Mouse (Mus musculus): Measurements from ENCODE around the gene Blvrb. TPM values are rescaled to one million over a fixed set of nuclear protein-coding genes. Genes with fewer than 3 reads are reported as not detected.

The Blvrb gene
- total and polyA plus RNA-seq, 3 experiments: 29.9 to 46.2 (median 31.7) TPM

- WGBS: 93% methylated on average over 1 of the region's 1 CpGs
These were observed 20.4 kb upstream of the Blvrb start for GRCm38 (mm10) chr7:27427387-27427786.

GRCm38 (mm10) chr7:27428002-27428401, 19.8 kb upstream of the Blvrb start:
- intact Hi-C loops (cut with DNase I): no loop called here
- TF ChIP-seq EP300 (IDR thresholded peaks at IDR 0.05; ENCODE audit: insufficient read depth, low read depth, low read length) (no peak), POLR2A (IDR thresholded peaks at IDR 0.05; ENCODE audit: insufficient read depth, low read depth, low read length) (no peak), CTCF (IDR thresholded peaks at IDR 0.05) (no peak)
- H3K36me3 ChIP-seq (ENCODE audit: control insufficient read depth, insufficient read depth, low read length): no peaks in the 10 kb centered on the region
- WGBS: 71% methylated on average over 11 of the region's 11 CpGs
- DNase-seq: no peak
- H3K4me3 ChIP-seq: no peak overlapping the region
- H3K27ac ChIP-seq: no peak overlapping the region
- H3K79me2 ChIP-seq (replicated peaks; ENCODE audit: control insufficient read depth, insufficient read depth, low read length): no peaks in the 10 kb centered on the region
- no peaks in the 10 kb centered on the region for H3K27me3 ChIP-seq (ENCODE audit: control insufficient read depth, insufficient read depth, low read length)
- no peak overlapping the region for H3K9ac ChIP-seq (ENCODE audit: low read depth, low read length)
- no peaks in the 10 kb centered on the region for H3K4me1 ChIP-seq (ENCODE audit: control insufficient read depth, insufficient read depth, low read length)

More at GRCm38 (mm10) chr7:27427387-27427786, 20.4 kb upstream of the Blvrb start:
- no peak for TF ChIP-seq CTCF (IDR thresholded peaks at IDR 0.05)
- TF ChIP-seq EP300 (IDR thresholded peaks at IDR 0.05; ENCODE audit: insufficient read depth, low read depth, low read length): no peak
- no peak for TF ChIP-seq POLR2A (IDR thresholded peaks at IDR 0.05; ENCODE audit: insufficient read depth, low read depth, low read length)
- no peak overlapping the region for H3K9ac ChIP-seq (ENCODE audit: low read depth, low read length)
- H3K79me2 ChIP-seq (replicated peaks; ENCODE audit: control insufficient read depth, insufficient read depth, low read length): no peaks in the 10 kb centered on the region
- no peak overlapping the region for H3K27ac ChIP-seq
- H3K27me3 ChIP-seq (ENCODE audit: control insufficient read depth, insufficient read depth, low read length): no peaks in the 10 kb centered on the region
- no peaks in the 10 kb centered on the region for H3K4me1 ChIP-seq (ENCODE audit: control insufficient read depth, insufficient read depth, low read length)
- intact Hi-C loops (cut with DNase I): no loop called here
- H3K4me3 ChIP-seq: no peak overlapping the region
- DNase-seq: no peak
- no peaks in the 10 kb centered on the region for H3K36me3 ChIP-seq (ENCODE audit: control insufficient read depth, insufficient read depth, low read length)

- TF ChIP-seq POLR2A (IDR thresholded peaks at IDR 0.05; ENCODE audit: insufficient read depth, low read depth, low read length): no peak
- no peak for TF ChIP-seq EP300 (IDR thresholded peaks at IDR 0.05; ENCODE audit: insufficient read depth, low read depth, low read length)
- TF ChIP-seq CTCF (IDR thresholded peaks at IDR 0.05): peak; percentile 34
- Histone ChIP-seq H3K36me3 (ENCODE audit: control insufficient read depth, insufficient read depth, low read length) (no peaks in the 10 kb centered on the region), H3K4me3 (no peak overlapping the region), H3K9ac (ENCODE audit: low read depth, low read length) (no peak overlapping the region), H3K27ac (no peak overlapping the region), H3K4me1 (ENCODE audit: control insufficient read depth, insufficient read depth, low read length) (no peaks in the 10 kb centered on the region), H3K79me2 (replicated peaks; ENCODE audit: control insufficient read depth, insufficient read depth, low read length) (no peaks in the 10 kb centered on the region), H3K27me3 (ENCODE audit: control insufficient read depth, insufficient read depth, low read length) (no peaks in the 10 kb centered on the region)
- no peak for DNase-seq
- intact Hi-C loops (cut with DNase I): no loop called here
- WGBS: 61% methylated on average over 2 of the region's 2 CpGs
These were observed 18.6 kb upstream of the Blvrb start for GRCm38 (mm10) chr7:27429135-27429534.

- Histone ChIP-seq H3K4me3 (no peak overlapping the region), H3K4me1 (ENCODE audit: control insufficient read depth, insufficient read depth, low read length) (no peaks in the 10 kb centered on the region), H3K79me2 (replicated peaks; ENCODE audit: control insufficient read depth, insufficient read depth, low read length) (no peaks in the 10 kb centered on the region), H3K27me3 (ENCODE audit: control insufficient read depth, insufficient read depth, low read length) (peaks cover 2% of the 10 kb centered on the region; the same call in 1 of the 2 replicates), H3K27ac (no peak overlapping the region), H3K36me3 (ENCODE audit: control insufficient read depth, insufficient read depth, low read length) (no peaks in the 10 kb centered on the region), H3K9ac (ENCODE audit: low read depth, low read length) (no peak overlapping the region)
- TF ChIP-seq EP300 (IDR thresholded peaks at IDR 0.05; ENCODE audit: insufficient read depth, low read depth, low read length): no peak
- TF ChIP-seq POLR2A (IDR thresholded peaks at IDR 0.05; ENCODE audit: insufficient read depth, low read depth, low read length): no peak
- TF ChIP-seq CTCF (IDR thresholded peaks at IDR 0.05): no peak
- WGBS: 29% methylated on average over 10 of the region's 10 CpGs
- DNase-seq: no peak
- intact Hi-C loops (cut with DNase I): no loop called here
These were observed 14.4 kb upstream of the Blvrb start for GRCm38 (mm10) chr7:27433349-27433748.

GRCm38 (mm10) chr7:27433794-27434193, 14.0 kb upstream of the Blvrb start:
- TF ChIP-seq CTCF (IDR thresholded peaks at IDR 0.05) (no peak), EP300 (IDR thresholded peaks at IDR 0.05; ENCODE audit: insufficient read depth, low read depth, low read length) (no peak), POLR2A (IDR thresholded peaks at IDR 0.05; ENCODE audit: insufficient read depth, low read depth, low read length) (no peak)
- H3K79me2 ChIP-seq (replicated peaks; ENCODE audit: control insufficient read depth, insufficient read depth, low read length): no peaks in the 10 kb centered on the region
- no peaks in the 10 kb centered on the region for H3K4me1 ChIP-seq (ENCODE audit: control insufficient read depth, insufficient read depth, low read length)
- no peak overlapping the region for H3K9ac ChIP-seq (ENCODE audit: low read depth, low read length)
- intact Hi-C loops (cut with DNase I): no loop called here
- DNase-seq: no peak
- peaks cover 2% of the 10 kb centered on the region; the same call in 1 of the 2 replicates for H3K27me3 ChIP-seq (ENCODE audit: control insufficient read depth, insufficient read depth, low read length)
- 13% methylated on average over 10 of the region's 10 CpGs for WGBS
- H3K27ac ChIP-seq: no peak overlapping the region
- no peaks in the 10 kb centered on the region for H3K36me3 ChIP-seq (ENCODE audit: control insufficient read depth, insufficient read depth, low read length)
- no peak overlapping the region for H3K4me3 ChIP-seq

- Histone ChIP-seq H3K79me2 (replicated peaks; ENCODE audit: control insufficient read depth, insufficient read depth, low read length) (no peaks in the 10 kb centered on the region), H3K9ac (ENCODE audit: low read depth, low read length) (no peak overlapping the region), H3K27me3 (ENCODE audit: control insufficient read depth, insufficient read depth, low read length) (peaks cover 2% of the 10 kb centered on the region; the same call in 1 of the 2 replicates), H3K27ac (no peak overlapping the region), H3K4me3 (no peak overlapping the region), H3K36me3 (ENCODE audit: control insufficient read depth, insufficient read depth, low read length) (no peaks in the 10 kb centered on the region), H3K4me1 (ENCODE audit: control insufficient read depth, insufficient read depth, low read length) (no peaks in the 10 kb centered on the region)
- intact Hi-C loops (cut with DNase I): no loop called here
- no peak for DNase-seq
- 58% methylated on average over 5 of the region's 5 CpGs for WGBS
- no peak for TF ChIP-seq EP300 (IDR thresholded peaks at IDR 0.05; ENCODE audit: insufficient read depth, low read depth, low read length)
- peak; percentile 59 for TF ChIP-seq CTCF (IDR thresholded peaks at IDR 0.05)
These were observed 10.2 kb upstream of the Blvrb start for GRCm38 (mm10) chr7:27437544-27437943.

All from heart, adult 2 months (tissue).